Mouse (Mus musculus): ENCODE results near the gene Ltf. TPM values are rescaled to one million over a fixed set of nuclear protein-coding genes. Genes with fewer than 3 reads are reported as not detected.
A peak's percentile ranks its signal among the peaks of the same experiment; 100 is the strongest.

The Ltf gene
- polyA plus RNA-seq, 1 experiment from 2014 or later = 11.3 TPM

- H3K36me3 ChIP-seq (ENCODE audit: insufficient read depth, low read length) = no peaks in the 10 kb centered on the region
- peak overlapping the region; percentile 52 for H3K4me3 ChIP-seq (ENCODE audit: low read depth, low read length)
- 2% methylated on average over 11 of the region's 11 CpGs for WGBS
- H3K4me1 ChIP-seq (ENCODE audit: insufficient read depth, low read depth, low read length) = no peaks in the 10 kb centered on the region; the same call in 1 of the 2 replicates
- H3K9ac ChIP-seq (replicated peaks; ENCODE audit: low read depth) = peak overlapping the region; percentile 54
- H3K9me3 ChIP-seq (ENCODE audit: low read length) = no peaks in the 10 kb centered on the region
- peak overlapping the region; percentile 82 for H3K27ac ChIP-seq (ENCODE audit: low read length)
- TF ChIP-seq EP300 (IDR thresholded peaks at IDR 0.05) = no peak
- TF ChIP-seq CTCF (IDR thresholded peaks at IDR 0.05) = no peak
- DNase-seq (ENCODE audit: low spot score) = no peak
- H3K27me3 ChIP-seq (replicated peaks; ENCODE audit: insufficient read depth, low read length) = no peaks in the 10 kb centered on the region
- peak overlapping the region; percentile 87 for H3K4me2 ChIP-seq (replicated peaks; ENCODE audit: low read depth, low read length)
- ATAC-seq = no peak
Measured at GRCm38 (mm10) chr9:111056519-111056797, 37.4 kb downstream of the Ltf start.

GRCm38 (mm10) chr9:111056798-111057543 lies 37.9 kb downstream of the Ltf start, which contains the start of gene Ccrl2:
Gene Ccrl2 (minus strand): TSS chr9:111057519.
- peak within 1 kb of the TSS; percentile 87 for H3K4me2 ChIP-seq (replicated peaks; ENCODE audit: low read depth, low read length)
- peak; percentile 73 for DNase-seq (ENCODE audit: low spot score)

GRCm38 (mm10) chr9:111057544-111058370 lies 38.7 kb downstream of the Ltf start:
- 39% methylated on average over 14 of the region's 14 CpGs for WGBS
- no peaks in the 10 kb centered on the region for H3K36me3 ChIP-seq (ENCODE audit: insufficient read depth, low read length)
- ATAC-seq (no peak), DNase-seq (ENCODE audit: low spot score) (peak; percentile 47)
- H3K4me3 ChIP-seq (ENCODE audit: low read depth, low read length) = peak overlapping the region; percentile 52
- H3K9ac ChIP-seq (replicated peaks; ENCODE audit: low read depth) = no peak overlapping the region
- TF ChIP-seq CTCF (IDR thresholded peaks at IDR 0.05) (peak; percentile 15; the same call in 1 of the 2 replicates), EP300 (IDR thresholded peaks at IDR 0.05) (no peak)
- peak overlapping the region; percentile 87 for H3K4me2 ChIP-seq (replicated peaks; ENCODE audit: low read depth, low read length)
- no peaks in the 10 kb centered on the region; the same call in 1 of the 2 replicates for H3K4me1 ChIP-seq (ENCODE audit: insufficient read depth, low read depth, low read length)
- no peaks in the 10 kb centered on the region for H3K9me3 ChIP-seq (ENCODE audit: low read length)
- H3K27ac ChIP-seq (ENCODE audit: low read length) = peak overlapping the region; percentile 82; the same call in 1 of the 2 replicates
- H3K27me3 ChIP-seq (replicated peaks; ENCODE audit: insufficient read depth, low read length) = no peaks in the 10 kb centered on the region

More at GRCm38 (mm10) chr9:111056798-111057543, 37.9 kb downstream of the Ltf start, which contains the start of gene Ccrl2:
- peak; percentile 80 for ATAC-seq
- H3K27me3 ChIP-seq (replicated peaks; ENCODE audit: insufficient read depth, low read length) = no peaks in the 10 kb centered on the region
- WGBS = 4% methylated on average over 17 of the region's 17 CpGs
- H3K36me3 ChIP-seq (ENCODE audit: insufficient read depth, low read length) = no peaks in the 10 kb centered on the region
- no peaks in the 10 kb centered on the region; the same call in 1 of the 2 replicates for H3K4me1 ChIP-seq (ENCODE audit: insufficient read depth, low read depth, low read length)
- no peaks in the 10 kb centered on the region for H3K9me3 ChIP-seq (ENCODE audit: low read length)
- TF ChIP-seq EP300 (IDR thresholded peaks at IDR 0.05) (peak; percentile 55; the same call in 1 of the 2 replicates), CTCF (IDR thresholded peaks at IDR 0.05) (peak; percentile 23)
- peak within 1 kb of the TSS; percentile 82 for H3K27ac ChIP-seq (ENCODE audit: low read length)
- H3K4me3 ChIP-seq (ENCODE audit: low read depth, low read length) = peak within 1 kb of the TSS; percentile 52
- peak within 1 kb of the TSS; percentile 54 for H3K9ac ChIP-seq (replicated peaks; ENCODE audit: low read depth)

GRCm38 (mm10) chr9:111058943-111059556 lies 40.0 kb downstream of the Ltf start:
- peak; percentile 14 for DNase-seq (ENCODE audit: low spot score)
- TF ChIP-seq EP300 (IDR thresholded peaks at IDR 0.05) (no peak), CTCF (IDR thresholded peaks at IDR 0.05) (no peak)
- 57% methylated on average over 10 of the region's 10 CpGs for WGBS

GRCm38 (mm10) chr9:111062840-111063239 lies 43.8 kb downstream of the Ltf start:
- no peak overlapping the region for H3K9ac ChIP-seq (replicated peaks; ENCODE audit: low read depth)
- no peak for TF ChIP-seq EP300 (IDR thresholded peaks at IDR 0.05)
- TF ChIP-seq CTCF (IDR thresholded peaks at IDR 0.05) = no peak
- no peak overlapping the region for H3K4me2 ChIP-seq (replicated peaks; ENCODE audit: low read depth, low read length)
- no peak overlapping the region for H3K4me3 ChIP-seq (ENCODE audit: low read depth, low read length)
- ATAC-seq (no peak), DNase-seq (ENCODE audit: low spot score) (no peak)
- H3K27ac ChIP-seq (ENCODE audit: low read length) = no peak overlapping the region
- no peaks in the 10 kb centered on the region for H3K9me3 ChIP-seq (ENCODE audit: low read length)
- 72% methylated on average over 5 of the region's 5 CpGs for WGBS
- H3K27me3 ChIP-seq (replicated peaks; ENCODE audit: insufficient read depth, low read length) = no peaks in the 10 kb centered on the region
- H3K36me3 ChIP-seq (ENCODE audit: insufficient read depth, low read length) = no peaks in the 10 kb centered on the region
- H3K4me1 ChIP-seq (ENCODE audit: insufficient read depth, low read depth, low read length) = no peaks in the 10 kb centered on the region

More at GRCm38 (mm10) chr9:111058943-111059556, 40.0 kb downstream of the Ltf start:
- H3K36me3 ChIP-seq (ENCODE audit: insufficient read depth, low read length) = no peaks in the 10 kb centered on the region
- no peaks in the 10 kb centered on the region; the same call in 1 of the 2 replicates for H3K4me1 ChIP-seq (ENCODE audit: insufficient read depth, low read depth, low read length)
- H3K9me3 ChIP-seq (ENCODE audit: low read length) = no peaks in the 10 kb centered on the region
- H3K27ac ChIP-seq (ENCODE audit: low read length) = no peak overlapping the region
- H3K4me2 ChIP-seq (replicated peaks; ENCODE audit: low read depth, low read length) = no peak overlapping the region
- no peak for ATAC-seq
- H3K4me3 ChIP-seq (ENCODE audit: low read depth, low read length) = no peak overlapping the region
- H3K9ac ChIP-seq (replicated peaks; ENCODE audit: low read depth) = no peak overlapping the region
- no peaks in the 10 kb centered on the region for H3K27me3 ChIP-seq (replicated peaks; ENCODE audit: insufficient read depth, low read length)

GRCm38 (mm10) chr9:111067052-111067451 lies 48.0 kb downstream of the Ltf start:
- 56% methylated on average over 4 of the region's 4 CpGs for WGBS
- no peaks in the 10 kb centered on the region for H3K27me3 ChIP-seq (replicated peaks; ENCODE audit: insufficient read depth, low read length)
- no peak overlapping the region for H3K4me3 ChIP-seq (ENCODE audit: low read depth, low read length)
- TF ChIP-seq CTCF (IDR thresholded peaks at IDR 0.05) (no peak), EP300 (IDR thresholded peaks at IDR 0.05) (no peak)
- H3K4me1 ChIP-seq (ENCODE audit: insufficient read depth, low read depth, low read length) = no peaks in the 10 kb centered on the region
- H3K4me2 ChIP-seq (replicated peaks; ENCODE audit: low read depth, low read length) = no peak overlapping the region
- ATAC-seq (no peak), DNase-seq (ENCODE audit: low spot score) (no peak)
- no peak overlapping the region for H3K9ac ChIP-seq (replicated peaks; ENCODE audit: low read depth)
- no peak overlapping the region for H3K27ac ChIP-seq (ENCODE audit: low read length)
- H3K36me3 ChIP-seq (ENCODE audit: insufficient read depth, low read length) = no peaks in the 10 kb centered on the region
- no peaks in the 10 kb centered on the region for H3K9me3 ChIP-seq (ENCODE audit: low read length)
